Mouse (Mus musculus) lung, postnatal 0 days (tissue): ENCODE measurements around the gene Sf3b3. TPM values are rescaled to one million over a fixed set of nuclear protein-coding genes. Genes with fewer than 3 reads are reported as not detected.
"Not testable (repeated sequence)": the region's sequence is repeated elsewhere in the genome, so short reads cannot be mapped to it uniquely, and the experiment has no call there.

Source experiments
- ATAC-seq: fragments of 200-750 bp; cut with Nextera tagmentation; 2 replicates; pipeline ENCODE4 v1.8.0; 2017; ENCODE audit warnings: moderate library complexity
- DNase-seq: peaks from one replicate; pipeline ENCODE4 v3.0.0-alpha.2; 2016; ENCODE audit warnings: low spot score
- H3K27ac ChIP-seq: fragments of 300-500 bp; sonication (generic); 2 replicates; pipeline ENCODE4 v1.5.1; 2014; ENCODE audit warnings: antibody characterized with exemption, mild to moderate bottlenecking, low read length, mixed read lengths
- H3K27me3 ChIP-seq: fragments of 300-500 bp; sonication (generic); replicated peaks from 2 replicates; pipeline ENCODE4 v1.6.1; 2014; ENCODE audit warnings: low read length, mixed read lengths; ENCODE audit not compliant: insufficient read depth
- H3K36me3 ChIP-seq: fragments of 300-500 bp; sonication (generic); 2 replicates; pipeline ENCODE4 v1.6.1; 2014; ENCODE audit warnings: low read length, mixed read lengths; ENCODE audit not compliant: insufficient read depth
- H3K4me1 ChIP-seq: fragments of 300-500 bp; sonication (generic); 2 replicates; pipeline ENCODE4 v1.6.1; 2014; ENCODE audit warnings: antibody characterized with exemption, low read depth, low read length, mixed read lengths; ENCODE audit not compliant: insufficient read depth
- H3K4me2 ChIP-seq: fragments of 300-500 bp; sonication (generic); replicated peaks from 2 replicates; pipeline ENCODE4 v1.6.1; 2014; ENCODE audit warnings: low read depth, mild to moderate bottlenecking, low read length, moderate library complexity, mixed read lengths
- H3K4me3 ChIP-seq: fragments of 300-500 bp; sonication (generic); 2 replicates; pipeline ENCODE4 v1.5.1; 2014; ENCODE audit warnings: low read depth, low read length
- H3K9ac ChIP-seq: fragments of 300-500 bp; sonication (generic); replicated peaks from 2 replicates; pipeline ENCODE4 v1.6.1; 2014; ENCODE audit warnings: low read depth, mild to moderate bottlenecking
- H3K9me3 ChIP-seq: fragments of 300-500 bp; sonication (generic); 2 replicates; pipeline ENCODE4 v1.6.1; 2016; ENCODE audit warnings: low read length, mixed read lengths
- CTCF ChIP-seq: IDR thresholded peaks from 2 replicates; pipeline ENCODE4 v1.5.1; 2016; ENCODE audit warnings: antibody characterized with exemption, mild to moderate bottlenecking
- EP300 ChIP-seq: IDR thresholded peaks from 2 replicates; pipeline ENCODE4 v1.6.1; 2016; ENCODE audit warnings: antibody characterized with exemption, mild to moderate bottlenecking, control low read depth
- WGBS: fragments of 180-500 bp; shearing (Covaris S2); extraction: QIAGEN DNeasy Blood & Tissue Kit; methylation state at CpG from one replicate; pipeline ENCODE4 v1.1.7; 2014; 5-methylcytosine and 5-hydroxymethylcytosine counted together
- polyA plus RNA-seq: library from polyadenylated mRNA; unstranded; fragments of >200 nt; fragmentation: Nextera tagmentation; extraction: Ambion mirVana; gene quantifications from 2 replicates; pipeline ENCODE4 v1.2.1, GENCODE M21; 2015

The Sf3b3 gene
- polyA plus RNA-seq, 1 experiment from 2014 or later, result 41.1 TPM

DNA sequence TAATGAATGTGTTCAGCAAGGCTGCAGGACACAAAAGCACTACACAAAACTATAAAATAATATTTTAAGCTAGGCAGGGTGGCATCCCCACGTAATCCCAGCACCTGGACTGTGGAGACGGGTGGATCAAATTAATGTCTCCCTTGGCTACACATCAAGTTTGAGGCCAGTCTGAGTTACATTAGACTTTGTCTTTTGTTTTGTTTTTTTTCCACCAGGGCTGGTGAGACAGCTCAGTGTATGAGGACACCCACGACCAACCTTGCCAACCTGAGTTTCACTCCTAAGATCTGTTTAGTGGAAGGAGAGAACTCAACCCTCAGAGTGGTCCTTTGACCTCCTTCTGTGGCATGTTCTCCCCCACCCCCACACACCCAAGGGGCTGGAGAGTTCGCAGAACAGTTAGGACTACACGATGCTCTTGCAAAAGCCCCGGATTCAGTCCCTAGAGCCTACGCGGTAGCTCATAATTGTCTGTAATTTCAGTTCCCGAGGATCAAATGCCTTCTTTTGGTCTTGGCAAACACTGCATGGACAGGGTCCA, 59.1 kb downstream of the Sf3b3 start:
- no peaks in the 10 kb centered on the region for H3K9me3 ChIP-seq
- 80% methylated on average over 9 of the region's 9 CpGs for WGBS

DNA sequence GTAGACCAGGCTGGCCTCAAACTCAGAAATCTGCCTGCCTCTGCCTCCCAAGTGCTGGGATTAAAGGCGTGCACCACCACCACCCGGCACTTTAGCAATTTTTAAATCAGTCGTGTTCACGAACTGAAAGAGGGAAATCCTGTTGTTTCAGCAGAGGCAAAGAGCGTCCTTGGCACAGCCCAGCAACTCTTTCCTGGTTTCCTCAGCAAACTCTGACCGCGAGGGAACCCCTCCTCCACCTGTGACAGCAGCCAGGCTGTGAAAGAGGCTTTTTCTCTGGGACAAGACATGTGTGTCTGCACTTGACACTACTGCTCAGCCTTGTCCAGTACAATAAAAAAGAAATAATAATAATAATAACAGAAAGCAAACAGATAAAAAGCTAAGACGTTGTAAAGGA, 59.7 kb downstream of the Sf3b3 start:
- no peak for DNase-seq
- Histone ChIP-seq H3K36me3 (no peaks in the 10 kb centered on the region), H3K9me3 (no peaks in the 10 kb centered on the region), H3K4me3 (no peak overlapping the region), H3K4me1 (no peaks in the 10 kb centered on the region), H3K9ac (no peak overlapping the region), H3K4me2 (no peak overlapping the region), H3K27me3 (no peaks in the 10 kb centered on the region), H3K27ac (no peak overlapping the region)
- 54% methylated on average over 8 of the region's 8 CpGs for WGBS
- ATAC-seq, result no peak
- no peak for TF ChIP-seq EP300
- TF ChIP-seq CTCF, result no peak

More for the DNA sequence above, 59.1 kb downstream of the Sf3b3 start:
- no peak overlapping the region for H3K4me3 ChIP-seq
- no peaks in the 10 kb centered on the region; the same call in 1 of the 2 replicates for H3K4me1 ChIP-seq
- no peak overlapping the region for H3K9ac ChIP-seq
- H3K27me3 ChIP-seq, result no peaks in the 10 kb centered on the region
- no peak for DNase-seq
- H3K4me2 ChIP-seq, result no peak overlapping the region
- no peak overlapping the region for H3K27ac ChIP-seq
- ATAC-seq, result no peak
- no peaks in the 10 kb centered on the region for H3K36me3 ChIP-seq
- no peak for TF ChIP-seq CTCF
- TF ChIP-seq EP300, result no peak

DNA sequence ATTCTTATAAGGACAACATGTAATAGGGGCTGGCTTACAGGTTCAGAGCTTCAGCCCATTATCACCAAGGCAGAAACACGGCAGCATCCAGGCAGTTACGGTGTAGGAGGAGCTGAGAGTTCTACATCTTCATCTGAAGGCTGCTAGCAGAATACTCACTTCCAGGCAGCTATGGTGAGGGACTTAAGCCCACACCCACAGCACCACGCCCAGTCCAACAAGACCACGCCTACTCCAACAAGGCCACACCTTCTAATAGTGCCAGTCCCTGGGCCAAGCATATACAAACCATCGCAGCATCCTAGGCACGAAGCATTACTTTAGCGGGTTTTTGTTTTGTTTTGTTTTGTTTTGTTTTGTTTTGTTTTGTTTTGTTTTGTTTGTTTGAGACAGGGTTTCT, 60.1 kb downstream of the Sf3b3 start:
- H3K4me2 ChIP-seq, H3K9me3 ChIP-seq, ATAC-seq, DNase-seq, H3K4me3 ChIP-seq, H3K36me3 ChIP-seq, H3K27me3 ChIP-seq, H3K9ac ChIP-seq, H3K27ac ChIP-seq, H3K4me1 ChIP-seq: not testable (repeated sequence)
- WGBS, result 79% methylated on average over 7 of the region's 7 CpGs

DNA sequence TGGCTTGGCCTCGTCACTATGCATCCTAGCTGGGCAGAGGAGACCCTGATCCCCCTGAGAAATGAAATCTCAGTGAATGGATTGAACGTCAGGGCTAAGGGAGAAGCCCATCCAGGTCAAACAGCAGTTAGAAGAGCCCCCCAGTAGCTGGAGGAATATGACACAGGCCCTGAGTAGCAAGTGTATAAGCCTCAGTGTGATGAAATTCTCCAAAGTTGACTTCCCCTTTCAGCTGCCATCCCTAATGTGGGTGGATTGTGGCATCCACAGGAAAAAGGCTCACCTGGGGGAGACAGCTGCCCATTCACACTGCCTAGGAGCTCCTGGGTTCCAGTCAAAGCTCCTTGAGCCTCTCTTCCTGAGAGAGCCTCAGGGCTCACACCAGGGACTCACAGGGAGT, 61.2 kb downstream of the Sf3b3 start:
- no peaks in the 10 kb centered on the region for H3K27me3 ChIP-seq
- H3K9ac ChIP-seq, result no peak overlapping the region
- no peaks in the 10 kb centered on the region for H3K9me3 ChIP-seq
- H3K4me2 ChIP-seq, result no peak overlapping the region
- WGBS, result 85% methylated on average over 2 of the region's 2 CpGs
- no peaks in the 10 kb centered on the region for H3K4me1 ChIP-seq
- no peak for ATAC-seq
- TF ChIP-seq EP300, result no peak
- no peak for TF ChIP-seq CTCF
- no peak overlapping the region for H3K27ac ChIP-seq
- DNase-seq, result no peak
- no peaks in the 10 kb centered on the region for H3K36me3 ChIP-seq
- H3K4me3 ChIP-seq, result no peak overlapping the region

DNA sequence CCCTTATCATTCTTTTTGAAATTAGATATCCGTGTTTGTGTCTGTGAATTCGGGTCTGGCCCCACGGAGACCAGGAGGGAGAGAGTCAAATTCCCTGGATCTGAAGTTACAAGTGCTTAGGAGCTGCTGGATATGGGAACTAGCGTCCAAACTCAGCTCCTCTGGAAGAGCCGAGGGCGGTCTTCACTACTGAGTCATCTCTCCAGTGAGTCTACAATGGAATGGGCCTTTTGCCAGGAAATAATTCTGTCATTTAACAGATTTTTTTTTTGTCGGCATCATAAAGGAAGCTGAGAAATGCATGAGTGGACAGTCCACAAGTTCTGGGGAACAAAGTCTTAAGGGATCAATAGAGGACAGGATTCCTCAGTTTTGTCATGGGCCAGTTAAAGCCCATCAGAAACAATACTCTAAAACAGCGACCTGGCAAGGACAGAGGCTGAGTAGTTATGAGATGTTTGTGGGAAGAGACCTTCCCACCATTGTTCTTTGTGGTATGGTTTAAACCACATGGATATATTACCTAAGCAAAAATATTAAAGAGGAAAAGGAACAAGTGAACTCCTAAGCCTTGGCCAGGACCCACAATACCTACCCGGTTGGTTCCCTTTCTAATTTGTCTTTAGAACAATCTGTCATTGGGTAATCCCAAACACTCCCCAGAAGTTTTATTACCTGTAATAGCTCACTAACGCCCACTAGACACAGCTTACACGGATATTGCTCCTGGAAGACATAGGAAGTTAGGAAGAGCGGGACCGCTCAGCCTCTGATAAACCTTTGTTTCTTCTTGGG, 66.5 kb downstream of the Sf3b3 start:
- no peak overlapping the region for H3K27ac ChIP-seq
- 56% methylated on average over 13 of the region's 13 CpGs for WGBS
- no peak overlapping the region for H3K4me3 ChIP-seq
- no peak overlapping the region for H3K4me2 ChIP-seq
- ATAC-seq, result peak; percentile 21; the same call in 1 of the 2 replicates
- no peaks in the 10 kb centered on the region for H3K9me3 ChIP-seq
- TF ChIP-seq EP300 (0 out of 2 replicates have a peak, but pooled peaks have one; percentile 26), CTCF (no peak)
- H3K36me3 ChIP-seq, result no peaks in the 10 kb centered on the region
- DNase-seq, result peak; percentile 77
- no peaks in the 10 kb centered on the region for H3K4me1 ChIP-seq
- no peaks in the 10 kb centered on the region for H3K27me3 ChIP-seq
- no peak overlapping the region for H3K9ac ChIP-seq

DNA sequence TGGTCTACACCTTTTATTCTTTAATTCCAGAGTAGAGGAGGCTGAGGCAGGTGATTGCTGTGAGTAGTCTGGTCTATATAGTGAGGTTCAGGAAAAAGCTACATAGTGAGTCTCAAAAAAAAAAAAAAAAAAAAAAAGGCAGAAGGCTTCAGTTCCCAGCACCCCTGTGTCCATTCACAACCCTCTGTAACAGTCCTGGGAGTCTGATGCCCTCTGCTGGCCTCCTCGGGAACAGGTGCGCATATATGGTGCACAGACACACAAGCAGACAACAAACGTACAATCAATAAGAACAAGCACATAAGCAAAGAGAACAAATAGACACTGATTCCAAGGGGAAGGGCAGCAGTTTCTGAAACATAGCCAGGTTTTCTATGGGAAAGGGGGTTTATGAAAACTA, 70.3 kb downstream of the Sf3b3 start:
- Histone ChIP-seq H3K4me3 (no peak overlapping the region), H3K27me3 (no peaks in the 10 kb centered on the region), H3K27ac (no peak overlapping the region; the same call in 1 of the 2 replicates), H3K9ac (no peak overlapping the region), H3K36me3 (no peaks in the 10 kb centered on the region), H3K4me2 (no peak overlapping the region), H3K9me3 (no peaks in the 10 kb centered on the region), H3K4me1 (no peaks in the 10 kb centered on the region)
- TF ChIP-seq EP300 (no peak), CTCF (peak; percentile 29)
- ATAC-seq (no peak), DNase-seq (no peak)
- 94% methylated on average over 3 of the region's 3 CpGs for WGBS
